Mouse (Mus musculus) kidney, adult 2 months (tissue): ENCODE data around the gene 6430550D23Rik.

ENCODE experiments used
- CTCF ChIP-seq: fragments of 200-500 bp; conservative IDR thresholded peaks from 2 replicates; pipeline ENCODE4 v1.5.1; 2011; ENCODE audit warnings: low read depth, mild to moderate bottlenecking, control low read depth, low read length, moderate library complexity, mixed read lengths; ENCODE audit not compliant: insufficient read depth, insufficient read length
- POLR2A ChIP-seq: fragments of 200-500 bp; IDR thresholded peaks from one replicate; pipeline ENCODE4 v1.6.1; 2011; ENCODE audit warnings: low read depth, low read length, control low read depth

DNA sequence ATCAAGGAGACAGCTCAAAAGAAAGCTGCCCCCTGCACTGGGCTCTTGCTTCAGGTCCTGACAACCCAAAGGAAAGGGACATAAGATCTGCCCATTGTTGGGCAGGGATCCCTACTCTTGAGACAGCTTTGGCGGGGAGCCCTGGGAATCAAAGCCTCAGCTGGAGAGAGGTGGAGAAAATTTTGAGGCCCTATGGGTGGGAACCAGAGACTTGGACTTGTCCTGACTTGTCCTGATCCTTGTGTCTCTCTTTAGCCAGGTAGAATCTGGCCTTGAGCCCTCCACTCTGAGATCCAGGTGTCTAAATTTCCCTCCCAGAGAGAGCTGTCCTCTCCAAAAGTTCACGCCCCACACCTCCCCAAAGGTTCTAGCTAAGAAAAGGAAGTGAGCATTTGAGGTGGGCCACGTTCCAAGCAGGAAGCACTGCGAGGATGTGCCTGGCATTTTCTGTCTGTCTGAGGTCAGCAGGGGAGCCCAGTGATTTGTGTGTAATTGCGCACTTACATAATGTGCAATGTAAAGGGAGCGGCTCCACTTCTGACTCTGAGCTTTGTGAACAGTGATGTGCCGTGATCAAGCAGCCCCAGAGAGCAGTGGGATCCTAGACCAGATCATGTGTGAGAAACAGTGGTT, 67.8 kb downstream of the 6430550D23Rik start:
- TF ChIP-seq POLR2A, result no peak
- no peak for TF ChIP-seq CTCF
